Mouse (Mus musculus): ENCODE results near the gene Zfp473. TPM values are rescaled to one million over a fixed set of nuclear protein-coding genes. Genes with fewer than 3 reads are reported as not detected.

Zfp473 gene
- polyA plus RNA-seq, 1 experiment from 2014 or later = 0.38 TPM

- Histone ChIP-seq H3K27me3 (replicated peaks; ENCODE audit: insufficient read depth, low read length) (no peaks in the 10 kb centered on the region), H3K4me2 (replicated peaks; ENCODE audit: low read depth, low read length) (no peak overlapping the region), H3K36me3 (ENCODE audit: insufficient read depth, low read length) (peaks cover 47% of the 10 kb centered on the region; the same call in 1 of the 2 replicates), H3K27ac (ENCODE audit: low read length) (no peak overlapping the region), H3K4me3 (ENCODE audit: low read depth, low read length) (no peak overlapping the region), H3K9me3 (ENCODE audit: low read length) (no peaks in the 10 kb centered on the region), H3K9ac (replicated peaks; ENCODE audit: low read depth) (no peak overlapping the region), H3K4me1 (ENCODE audit: insufficient read depth, low read depth, low read length) (no peaks in the 10 kb centered on the region)
- no peak for DNase-seq (ENCODE audit: low spot score)
- no peak for ATAC-seq
- 88% methylated on average over 8 of the region's 8 CpGs for whole genome bisulfite sequencing
- TF ChIP-seq EP300 (IDR thresholded peaks at IDR 0.05) (no peak), CTCF (IDR thresholded peaks at IDR 0.05) (no peak)
Observed at GRCm38 (mm10) chr7:44772591-44773204, 21.8 kb upstream of the Zfp473 start.

- no peak overlapping the region for H3K4me2 ChIP-seq (replicated peaks; ENCODE audit: low read depth, low read length)
- peak; percentile 43 for TF ChIP-seq CTCF (IDR thresholded peaks at IDR 0.05)
- TF ChIP-seq EP300 (IDR thresholded peaks at IDR 0.05) = no peak
- no peak overlapping the region for H3K27ac ChIP-seq (ENCODE audit: low read length)
- WGBS = 17% methylated on average over 6 of the region's 6 CpGs
- no peak overlapping the region for H3K4me3 ChIP-seq (ENCODE audit: low read depth, low read length)
- DNase-seq (ENCODE audit: low spot score) (peak; percentile 84), ATAC-seq (peak; percentile 38; the same call in 1 of the 2 replicates)
- no peaks in the 10 kb centered on the region for H3K9me3 ChIP-seq (ENCODE audit: low read length)
- peaks cover 58% of the 10 kb centered on the region for H3K36me3 ChIP-seq (ENCODE audit: insufficient read depth, low read length)
- no peaks in the 10 kb centered on the region for H3K27me3 ChIP-seq (replicated peaks; ENCODE audit: insufficient read depth, low read length)
- H3K9ac ChIP-seq (replicated peaks; ENCODE audit: low read depth) = no peak overlapping the region
- H3K4me1 ChIP-seq (ENCODE audit: insufficient read depth, low read depth, low read length) = no peaks in the 10 kb centered on the region
Observed at GRCm38 (mm10) chr7:44770046-44770578, 19.3 kb upstream of the Zfp473 start.

- no peak overlapping the region for H3K4me2 ChIP-seq (replicated peaks; ENCODE audit: low read depth, low read length)
- H3K27me3 ChIP-seq (replicated peaks; ENCODE audit: insufficient read depth, low read length) = no peaks in the 10 kb centered on the region
- no peaks in the 10 kb centered on the region for H3K9me3 ChIP-seq (ENCODE audit: low read length)
- H3K4me3 ChIP-seq (ENCODE audit: low read depth, low read length) = no peak overlapping the region
- H3K9ac ChIP-seq (replicated peaks; ENCODE audit: low read depth) = no peak overlapping the region
- no peak for DNase-seq (ENCODE audit: low spot score)
- TF ChIP-seq EP300 (IDR thresholded peaks at IDR 0.05) (no peak), CTCF (IDR thresholded peaks at IDR 0.05) (no peak)
- H3K4me1 ChIP-seq (ENCODE audit: insufficient read depth, low read depth, low read length) = no peaks in the 10 kb centered on the region
- no peak for ATAC-seq
- 82% methylated on average over 5 of the region's 5 CpGs for WGBS
- peaks cover 67% of the 10 kb centered on the region for H3K36me3 ChIP-seq (ENCODE audit: insufficient read depth, low read length)
- no peak overlapping the region for H3K27ac ChIP-seq (ENCODE audit: low read length)
Observed at GRCm38 (mm10) chr7:44768129-44768528, 17.3 kb upstream of the Zfp473 start.

GRCm38 (mm10) chr7:44760366-44760765, 9.5 kb upstream of the Zfp473 start:
- no peak for DNase-seq (ENCODE audit: low spot score)
- Histone ChIP-seq H3K27ac (ENCODE audit: low read length) (no peak overlapping the region), H3K9ac (replicated peaks; ENCODE audit: low read depth) (no peak overlapping the region), H3K4me2 (replicated peaks; ENCODE audit: low read depth, low read length) (no peak overlapping the region), H3K27me3 (replicated peaks; ENCODE audit: insufficient read depth, low read length) (no peaks in the 10 kb centered on the region), H3K36me3 (ENCODE audit: insufficient read depth, low read length) (peaks cover 53% of the 10 kb centered on the region; the same call in 1 of the 2 replicates), H3K4me3 (ENCODE audit: low read depth, low read length) (no peak overlapping the region), H3K9me3 (ENCODE audit: low read length) (no peaks in the 10 kb centered on the region), H3K4me1 (ENCODE audit: insufficient read depth, low read depth, low read length) (no peaks in the 10 kb centered on the region)
- TF ChIP-seq EP300 (IDR thresholded peaks at IDR 0.05) = no peak
- TF ChIP-seq CTCF (IDR thresholded peaks at IDR 0.05) = no peak
- no peak for ATAC-seq

GRCm38 (mm10) chr7:44757164-44757563, 6.3 kb upstream of the Zfp473 start:
- ATAC-seq (no peak), DNase-seq (ENCODE audit: low spot score) (no peak)
- H3K9me3 ChIP-seq (ENCODE audit: low read length) = no peaks in the 10 kb centered on the region
- H3K4me3 ChIP-seq (ENCODE audit: low read depth, low read length) = no peak overlapping the region
- 81% methylated on average over 2 of the region's 2 CpGs for WGBS
- H3K4me1 ChIP-seq (ENCODE audit: insufficient read depth, low read depth, low read length) = no peaks in the 10 kb centered on the region
- no peaks in the 10 kb centered on the region for H3K27me3 ChIP-seq (replicated peaks; ENCODE audit: insufficient read depth, low read length)
- TF ChIP-seq EP300 (IDR thresholded peaks at IDR 0.05) (no peak), CTCF (IDR thresholded peaks at IDR 0.05) (no peak)
- H3K27ac ChIP-seq (ENCODE audit: low read length) = no peak overlapping the region
- no peak overlapping the region for H3K4me2 ChIP-seq (replicated peaks; ENCODE audit: low read depth, low read length)
- no peak overlapping the region for H3K9ac ChIP-seq (replicated peaks; ENCODE audit: low read depth)
- peaks cover 49% of the 10 kb centered on the region; the same call in 1 of the 2 replicates for H3K36me3 ChIP-seq (ENCODE audit: insufficient read depth, low read length)

- H3K4me1 ChIP-seq (ENCODE audit: insufficient read depth, low read depth, low read length) = peaks cover 5% of the 10 kb centered on the region; the same call in 1 of the 2 replicates
- peak within 1 kb of the TSS; percentile 66 for H3K9ac ChIP-seq (replicated peaks; ENCODE audit: low read depth)
- ATAC-seq (peak; percentile 98), DNase-seq (ENCODE audit: low spot score) (peak; percentile 100)
- peak; percentile 39 for TF ChIP-seq EP300 (IDR thresholded peaks at IDR 0.05)
- TF ChIP-seq CTCF (IDR thresholded peaks at IDR 0.05) = 0 out of 2 replicates have a peak, but pooled peaks have one; percentile 1
- H3K27me3 ChIP-seq (replicated peaks; ENCODE audit: insufficient read depth, low read length) = no peaks in the 10 kb centered on the region
- peak within 1 kb of the TSS; percentile 93 for H3K27ac ChIP-seq (ENCODE audit: low read length)
- WGBS = under 1% methylated on average over 44 of the region's 44 CpGs
- H3K4me2 ChIP-seq (replicated peaks; ENCODE audit: low read depth, low read length) = peak within 1 kb of the TSS; percentile 62
- H3K4me3 ChIP-seq (ENCODE audit: low read depth, low read length) = peak within 1 kb of the TSS; percentile 69
- peaks cover 5% of the 10 kb centered on the region; the same call in 1 of the 2 replicates for H3K36me3 ChIP-seq (ENCODE audit: insufficient read depth, low read length)
- H3K9me3 ChIP-seq (ENCODE audit: low read length) = no peaks in the 10 kb centered on the region
Observed at GRCm38 (mm10) chr7:44748101-44749044, 2.5 kb downstream of the Zfp473 start, which contains the start of gene Vrk3. Vrk3 (plus strand) TSS chr7:44748413.
